Mouse (Mus musculus): ENCODE results near the gene Hspg2. TPM values are rescaled to one million over a fixed set of nuclear protein-coding genes. Genes with fewer than 3 reads are reported as not detected.
"Not testable (repeated sequence)": the region's sequence is repeated elsewhere in the genome, so short reads cannot be mapped to it uniquely, and the experiment has no call there.

The Hspg2 gene
- polyA plus RNA-seq, 1 experiment from 2014 or later = 2.7 TPM

DNA sequence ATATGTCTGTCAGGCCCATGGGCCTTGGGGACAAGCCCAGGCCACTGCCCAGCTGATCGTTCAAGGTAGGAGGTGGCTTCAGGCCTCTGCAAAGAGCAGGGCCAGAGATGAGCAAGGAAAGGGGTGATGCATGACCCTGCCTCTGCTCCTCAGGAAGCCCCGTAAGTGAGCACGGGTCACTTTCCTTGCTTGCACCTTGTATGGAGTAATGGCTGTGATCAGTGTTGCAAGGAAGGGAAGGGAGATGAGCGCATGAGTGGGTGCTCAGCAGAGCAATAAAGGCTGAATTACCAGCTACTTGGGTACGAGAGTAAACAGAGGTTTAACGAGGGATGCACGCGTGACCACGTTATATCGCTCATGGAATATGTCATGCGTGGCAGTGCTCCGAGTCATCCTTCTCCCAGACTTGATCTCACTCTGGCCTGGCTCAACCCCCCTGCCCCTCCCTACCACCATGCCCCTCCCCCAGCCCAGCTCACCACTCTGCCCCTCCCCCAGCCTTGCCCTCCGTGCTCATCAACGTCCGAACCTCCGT, 88.2 kb downstream of the Hspg2 start:
- H3K4me3 ChIP-seq (ENCODE audit: low read depth, low read length) = no peak overlapping the region
- 91% methylated on average over 16 of the region's 16 CpGs for WGBS
- no peaks in the 10 kb centered on the region for H3K36me3 ChIP-seq (ENCODE audit: control insufficient read depth, insufficient read depth, low read length)
- H3K4me2 ChIP-seq (ENCODE audit: low read depth, low read length) = no peak overlapping the region
- no peaks in the 10 kb centered on the region for H3K4me1 ChIP-seq (ENCODE audit: control insufficient read depth, insufficient read depth, low read length)
- H3K27ac ChIP-seq (ENCODE audit: low read depth, low read length) = no peak overlapping the region
- H3K27me3 ChIP-seq (ENCODE audit: control insufficient read depth, insufficient read depth, low read length) = no peaks in the 10 kb centered on the region
- no peak overlapping the region for H3K9ac ChIP-seq (replicated peaks; ENCODE audit: low read depth, low read length)
- no peak for ATAC-seq (ENCODE audit: low read depth)
- H3K9me3 ChIP-seq (ENCODE audit: control insufficient read depth, low read length) = no peaks in the 10 kb centered on the region

DNA sequence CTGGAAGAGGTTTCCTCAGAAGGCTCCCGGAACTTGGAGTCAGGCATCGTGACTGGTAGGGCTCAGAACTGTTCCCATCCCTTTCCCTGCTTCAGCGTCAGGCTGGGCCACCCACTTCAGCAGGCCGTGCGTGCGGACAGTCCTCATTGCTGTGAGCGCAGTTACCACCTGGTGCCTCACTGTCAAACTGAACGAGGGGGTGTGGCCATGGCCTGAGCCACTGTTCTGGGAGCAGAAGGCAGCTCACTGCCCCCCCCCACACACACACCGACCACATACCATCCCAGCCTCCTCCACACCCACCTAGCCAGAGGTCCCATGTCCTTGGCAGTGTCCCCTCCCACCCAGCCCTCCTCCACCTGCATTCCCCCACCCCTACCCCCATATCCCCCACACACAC, 101.3 kb downstream of the Hspg2 start:
- Histone ChIP-seq H3K9me3 (ENCODE audit: control insufficient read depth, low read length) (no peaks in the 10 kb centered on the region), H3K27ac (ENCODE audit: low read depth, low read length) (no peak overlapping the region), H3K4me2 (ENCODE audit: low read depth, low read length) (no peak overlapping the region), H3K4me3 (ENCODE audit: low read depth, low read length) (no peak overlapping the region), H3K36me3 (ENCODE audit: control insufficient read depth, insufficient read depth, low read length) (no peaks in the 10 kb centered on the region), H3K4me1 (ENCODE audit: control insufficient read depth, insufficient read depth, low read length) (no peaks in the 10 kb centered on the region), H3K9ac (replicated peaks; ENCODE audit: low read depth, low read length) (no peak overlapping the region), H3K27me3 (ENCODE audit: control insufficient read depth, insufficient read depth, low read length) (no peaks in the 10 kb centered on the region)
- no peak for ATAC-seq (ENCODE audit: low read depth)
- WGBS = 68% methylated on average over 9 of the region's 9 CpGs

DNA sequence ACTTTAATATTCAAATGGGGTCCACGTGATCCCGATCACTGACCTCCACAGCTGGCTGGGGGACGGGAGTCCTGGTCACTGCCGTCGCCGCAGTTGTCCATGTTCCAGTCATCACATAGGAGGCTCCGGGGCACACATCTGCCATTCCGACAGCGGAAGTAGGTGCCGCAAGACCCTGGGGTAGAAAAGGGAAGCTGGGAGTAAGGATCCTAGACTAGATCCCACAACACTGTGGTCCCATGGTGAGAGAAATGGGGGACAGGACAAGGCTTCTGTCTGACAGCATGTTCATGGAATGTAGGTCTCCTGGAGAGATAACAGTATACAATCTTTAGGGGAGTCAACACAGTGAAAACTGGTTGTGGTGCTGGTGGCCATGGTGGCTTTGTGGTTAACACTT, 105.9 kb downstream of the Hspg2 start, which contains the start of gene Ldlrad2:
Ldlrad2 (minus strand) TSS at position 101 of the 400 bp plus-strand sequence.
- no peaks in the 10 kb centered on the region for H3K4me1 ChIP-seq (ENCODE audit: control insufficient read depth, insufficient read depth, low read length)
- no peaks in the 10 kb centered on the region for H3K9me3 ChIP-seq (ENCODE audit: control insufficient read depth, low read length)
- H3K4me2 ChIP-seq (ENCODE audit: low read depth, low read length) = no peak within 1 kb of the TSS
- ATAC-seq (ENCODE audit: low read depth) = no peak
- no peak within 1 kb of the TSS for H3K4me3 ChIP-seq (ENCODE audit: low read depth, low read length)
- H3K27me3 ChIP-seq (ENCODE audit: control insufficient read depth, insufficient read depth, low read length) = no peaks in the 10 kb centered on the region
- 83% methylated on average over 10 of the region's 10 CpGs for WGBS
- H3K9ac ChIP-seq (replicated peaks; ENCODE audit: low read depth, low read length) = no peak within 1 kb of the TSS
- no peaks in the 10 kb centered on the region for H3K36me3 ChIP-seq (ENCODE audit: control insufficient read depth, insufficient read depth, low read length)
- H3K27ac ChIP-seq (ENCODE audit: low read depth, low read length) = no peak within 1 kb of the TSS

DNA sequence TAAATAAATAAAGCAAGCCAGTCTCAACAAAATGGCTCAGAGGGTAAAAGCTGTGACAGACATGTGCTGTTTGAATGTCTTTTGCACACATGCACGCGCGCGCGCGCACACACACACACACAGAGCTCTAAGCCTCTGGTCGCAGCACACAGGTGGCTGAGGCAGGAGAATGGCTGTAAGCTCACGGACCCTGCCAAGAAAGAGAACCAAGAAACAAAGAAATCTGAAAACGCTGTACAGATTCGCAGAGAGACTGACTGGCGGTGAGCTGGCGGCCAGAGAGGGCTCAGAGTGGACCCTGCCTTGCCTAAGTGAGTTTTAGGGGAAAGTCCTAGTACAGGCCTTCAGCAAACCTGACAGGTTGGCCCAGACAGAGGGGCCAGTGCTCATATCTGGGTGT, 108.9 kb downstream of the Hspg2 start:
- Histone ChIP-seq H3K27ac (ENCODE audit: low read depth, low read length) (no peak overlapping the region), H3K9me3 (ENCODE audit: control insufficient read depth, low read length) (no peaks in the 10 kb centered on the region), H3K4me1 (ENCODE audit: control insufficient read depth, insufficient read depth, low read length) (no peaks in the 10 kb centered on the region), H3K4me2 (ENCODE audit: low read depth, low read length) (no peak overlapping the region), H3K4me3 (ENCODE audit: low read depth, low read length) (no peak overlapping the region), H3K36me3 (ENCODE audit: control insufficient read depth, insufficient read depth, low read length) (no peaks in the 10 kb centered on the region), H3K27me3 (ENCODE audit: control insufficient read depth, insufficient read depth, low read length) (no peaks in the 10 kb centered on the region), H3K9ac (replicated peaks; ENCODE audit: low read depth, low read length) (no peak overlapping the region)
- no peak for ATAC-seq (ENCODE audit: low read depth)
- 97% methylated on average over 12 of the region's 12 CpGs for WGBS

DNA sequence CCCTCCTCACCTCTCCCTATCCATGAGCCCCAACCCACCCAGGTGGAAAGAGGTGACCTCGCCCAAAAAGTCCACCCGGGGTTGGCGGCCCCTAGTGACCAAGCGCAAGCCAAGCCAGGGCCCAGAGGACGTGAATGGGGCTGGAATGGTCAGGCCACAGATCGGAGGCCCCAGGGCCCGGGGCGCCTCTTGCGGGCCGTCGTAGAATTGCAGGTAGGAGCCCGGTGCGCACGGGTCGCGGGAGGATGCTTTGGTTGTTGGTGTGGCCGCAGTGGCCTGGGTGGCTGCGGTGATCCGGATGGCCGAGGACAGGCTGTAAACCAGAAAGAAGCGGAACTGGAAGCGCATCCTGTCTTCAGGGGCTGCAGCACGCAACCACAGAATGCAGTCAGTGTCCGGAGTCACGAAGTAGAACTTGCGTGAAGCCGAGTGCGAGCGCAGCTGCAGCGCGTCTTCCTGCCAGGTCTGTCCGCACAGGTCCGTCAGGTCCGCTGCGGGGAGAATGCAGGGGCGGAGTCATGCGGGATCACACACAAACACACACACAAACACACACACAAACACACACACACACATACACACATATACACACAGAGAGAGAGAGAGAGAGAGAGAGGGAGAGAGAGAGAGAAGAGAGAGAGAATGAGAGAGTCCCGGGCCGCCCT, 109.7 kb downstream of the Hspg2 start:
- H3K9me3 ChIP-seq (ENCODE audit: control insufficient read depth, low read length) = no peaks in the 10 kb centered on the region
- peak overlapping the region; percentile 19; the same call in 1 of the 2 replicates for H3K4me3 ChIP-seq (ENCODE audit: low read depth, low read length)
- no peaks in the 10 kb centered on the region for H3K36me3 ChIP-seq (ENCODE audit: control insufficient read depth, insufficient read depth, low read length)
- H3K27ac ChIP-seq (ENCODE audit: low read depth, low read length) = no peak overlapping the region
- ATAC-seq (ENCODE audit: low read depth) = no peak
- WGBS = 4% methylated on average over 39 of the region's 39 CpGs
- H3K4me1 ChIP-seq (ENCODE audit: control insufficient read depth, insufficient read depth, low read length) = no peaks in the 10 kb centered on the region
- peak overlapping the region; percentile 54 for H3K4me2 ChIP-seq (ENCODE audit: low read depth, low read length)
- no peak overlapping the region for H3K9ac ChIP-seq (replicated peaks; ENCODE audit: low read depth, low read length)
- no peaks in the 10 kb centered on the region for H3K27me3 ChIP-seq (ENCODE audit: control insufficient read depth, insufficient read depth, low read length)

DNA sequence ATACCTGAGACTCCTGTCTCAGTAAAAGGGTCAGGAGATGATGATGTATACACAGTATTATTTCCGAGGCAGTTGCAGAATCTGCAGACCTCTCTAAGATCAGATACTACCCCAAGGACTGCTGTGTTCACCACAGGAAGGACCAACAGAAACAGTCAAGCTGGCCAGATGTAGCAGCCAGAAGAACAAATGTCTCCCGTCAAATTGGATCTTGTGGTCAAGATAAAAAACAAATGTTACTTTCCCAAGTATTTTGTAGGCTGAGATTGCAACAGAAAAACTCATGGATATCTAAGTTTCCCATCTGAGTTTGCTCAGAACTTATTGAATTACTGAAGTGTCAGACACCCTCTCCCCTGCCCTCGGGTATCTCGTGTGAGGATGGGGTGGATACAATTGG, 111.2 kb downstream of the Hspg2 start:
- Histone ChIP-seq H3K4me3 (ENCODE audit: low read depth, low read length) (no peak overlapping the region), H3K27ac (ENCODE audit: low read depth, low read length) (no peak overlapping the region), H3K9me3 (ENCODE audit: control insufficient read depth, low read length) (no peaks in the 10 kb centered on the region), H3K36me3 (ENCODE audit: control insufficient read depth, insufficient read depth, low read length) (no peaks in the 10 kb centered on the region), H3K4me1 (ENCODE audit: control insufficient read depth, insufficient read depth, low read length) (no peaks in the 10 kb centered on the region), H3K4me2 (ENCODE audit: low read depth, low read length) (no peak overlapping the region), H3K27me3 (ENCODE audit: control insufficient read depth, insufficient read depth, low read length) (no peaks in the 10 kb centered on the region), H3K9ac (replicated peaks; ENCODE audit: low read depth, low read length) (no peak overlapping the region)
- WGBS = 74% methylated on average over 4 of the region's 4 CpGs
- no peak for ATAC-seq (ENCODE audit: low read depth)

DNA sequence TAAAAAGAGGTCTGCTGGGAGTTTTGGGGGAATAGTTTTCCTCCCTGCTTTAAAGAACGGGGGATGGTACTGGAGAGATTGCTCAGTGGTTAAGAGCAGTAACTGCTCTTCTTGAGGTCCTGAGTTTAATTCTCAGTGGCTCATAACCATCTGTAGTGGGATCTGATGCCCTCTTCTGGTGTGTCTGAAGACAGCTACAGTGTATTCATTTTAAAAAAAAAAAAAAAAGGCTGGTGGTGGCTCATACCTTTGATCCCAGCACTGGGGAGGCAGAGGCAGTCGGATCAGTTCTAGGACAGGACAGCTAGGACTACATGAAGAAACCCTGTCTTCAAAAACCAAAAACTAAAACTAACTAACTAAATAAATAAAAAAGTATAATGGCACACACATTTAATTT, 111.7 kb downstream of the Hspg2 start:
- no peaks in the 10 kb centered on the region for H3K36me3 ChIP-seq (ENCODE audit: control insufficient read depth, insufficient read depth, low read length)
- H3K4me1 ChIP-seq (ENCODE audit: control insufficient read depth, insufficient read depth, low read length) = no peaks in the 10 kb centered on the region
- H3K27me3 ChIP-seq (ENCODE audit: control insufficient read depth, insufficient read depth, low read length) = no peaks in the 10 kb centered on the region
- no peak overlapping the region for H3K27ac ChIP-seq (ENCODE audit: low read depth, low read length)
- no peaks in the 10 kb centered on the region for H3K9me3 ChIP-seq (ENCODE audit: control insufficient read depth, low read length)
- H3K9ac ChIP-seq (replicated peaks; ENCODE audit: low read depth, low read length) = no peak overlapping the region
- H3K4me3 ChIP-seq (ENCODE audit: low read depth, low read length) = no peak overlapping the region
- WGBS = 71% methylated on average over 2 of the region's 2 CpGs
- no peak for ATAC-seq (ENCODE audit: low read depth)
- H3K4me2 ChIP-seq (ENCODE audit: low read depth, low read length) = no peak overlapping the region

DNA sequence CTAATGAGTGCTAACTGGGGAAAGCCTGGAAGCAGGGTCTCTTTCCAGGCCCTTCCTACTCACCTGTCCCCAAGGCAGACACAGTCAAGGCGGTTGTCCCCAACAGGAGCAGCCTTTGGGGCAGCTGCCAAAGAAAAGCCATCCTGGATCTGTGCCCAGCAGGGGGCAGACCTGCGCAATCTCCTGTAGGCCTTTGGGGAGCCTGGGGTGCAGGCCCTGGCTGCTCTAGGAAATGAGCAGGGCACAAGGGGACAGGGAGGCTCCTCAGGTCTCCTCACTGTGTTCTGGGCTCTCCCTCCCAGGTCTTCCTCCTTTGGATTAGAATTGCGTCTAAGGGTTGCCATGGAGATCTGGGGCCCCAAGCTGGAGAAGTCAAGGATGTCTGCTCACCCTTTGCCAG, 113.2 kb downstream of the Hspg2 start:
- Histone ChIP-seq H3K4me2 (ENCODE audit: low read depth, low read length) (no peak overlapping the region), H3K9ac (replicated peaks; ENCODE audit: low read depth, low read length) (no peak overlapping the region), H3K4me1 (ENCODE audit: control insufficient read depth, insufficient read depth, low read length) (no peaks in the 10 kb centered on the region), H3K36me3 (ENCODE audit: control insufficient read depth, insufficient read depth, low read length) (no peaks in the 10 kb centered on the region), H3K9me3 (ENCODE audit: control insufficient read depth, low read length) (no peaks in the 10 kb centered on the region), H3K4me3 (ENCODE audit: low read depth, low read length) (no peak overlapping the region), H3K27me3 (ENCODE audit: control insufficient read depth, insufficient read depth, low read length) (no peaks in the 10 kb centered on the region), H3K27ac (ENCODE audit: low read depth, low read length) (no peak overlapping the region)
- ATAC-seq (ENCODE audit: low read depth) = no peak
- 40% methylated on average over 3 of the region's 3 CpGs for WGBS

DNA sequence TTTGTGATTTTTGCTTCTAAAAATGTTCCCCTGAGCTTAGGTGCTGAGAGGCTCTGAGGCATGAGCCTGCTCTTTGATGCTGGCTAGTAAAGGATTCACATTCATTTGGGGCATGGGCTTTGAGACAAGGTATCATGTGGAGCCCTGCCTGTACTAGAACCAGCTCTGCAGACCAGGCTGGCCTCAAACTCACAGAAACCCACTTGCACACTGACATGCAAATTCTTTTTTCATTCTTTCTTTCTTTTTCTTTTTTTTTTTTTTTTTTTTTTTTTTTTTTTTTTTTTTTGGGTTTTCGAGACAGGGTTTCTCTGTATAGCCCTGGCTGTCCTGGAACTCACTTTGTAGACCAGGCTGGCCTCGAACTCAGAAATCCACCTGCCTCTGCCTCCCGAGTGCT, 120.5 kb downstream of the Hspg2 start:
- H3K27me3 ChIP-seq (ENCODE audit: control insufficient read depth, insufficient read depth, low read length); H3K27ac ChIP-seq (ENCODE audit: low read depth, low read length); H3K4me2 ChIP-seq (ENCODE audit: low read depth, low read length); H3K9me3 ChIP-seq (ENCODE audit: control insufficient read depth, low read length); H3K4me3 ChIP-seq (ENCODE audit: low read depth, low read length); ATAC-seq (ENCODE audit: low read depth); H3K36me3 ChIP-seq (ENCODE audit: control insufficient read depth, insufficient read depth, low read length); H3K4me1 ChIP-seq (ENCODE audit: control insufficient read depth, insufficient read depth, low read length); H3K9ac ChIP-seq (replicated peaks; ENCODE audit: low read depth, low read length): not testable (repeated sequence)
- 98% methylated on average over 2 of the region's 3 CpGs for WGBS
